Mouse (Mus musculus) MEL (cell line): ENCODE results near the gene Togaram2. TPM values are rescaled to one million over a fixed set of nuclear protein-coding genes. Genes with fewer than 3 reads are reported as not detected.
A peak's percentile ranks its signal among the peaks of the same experiment; 100 is the strongest.

Experiments used
- DNase-seq: peaks from one replicate; pipeline ENCODE4 v3.0.0; 2011; ENCODE audit warnings: low read depth, low spot score
- H3K27ac ChIP-seq: 2 replicates; pipeline ENCODE4 v1.5.1; 2012; ENCODE audit warnings: low read depth, mild to moderate bottlenecking, control low read depth, low read length, moderate library complexity; ENCODE audit not compliant: control insufficient read depth
- H3K27me3 ChIP-seq, 2 experiments: fragments of 150-350 bp in 1 of 2; sonication (generic) in 1 of 2; 2 replicates each; pipeline ENCODE4 v1.6.1; 2012; ENCODE audit warnings: low read length in 2 of 2, mild to moderate bottlenecking in 2 of 2, improper control_type of control experiment in 1 of 2, moderate library complexity in 1 of 2; ENCODE audit not compliant: insufficient read depth in 2 of 2, control insufficient read depth in 1 of 2
- H3K36me3 ChIP-seq, 2 experiments: 2 replicates each; pipeline ENCODE4 v1.6.1; 2012 to 2014; ENCODE audit warnings: low read length in 2 of 2, improper control_type of control experiment in 1 of 2, inconsistent platforms in 1 of 2, mild to moderate bottlenecking in 1 of 2; ENCODE audit not compliant: insufficient read depth in 2 of 2, control insufficient read depth in 1 of 2
- H3K4me1 ChIP-seq, 2 experiments: fragments of 150-350 bp in 1 of 2; sonication (generic) in 1 of 2; 2 replicates each; pipeline ENCODE4 v1.6.1; 2012; ENCODE audit warnings: low read length in 2 of 2, improper control_type of control experiment in 1 of 2, mild to moderate bottlenecking in 1 of 2; ENCODE audit not compliant: insufficient read depth in 2 of 2, control insufficient read depth in 1 of 2
- H3K4me3 ChIP-seq, 2 experiments: fragments of 150-350 bp in 1 of 2; sonication (generic) in 1 of 2; 2 replicates each; pipeline ENCODE4 v1.5.1; 2012; ENCODE audit warnings: low read depth in 2 of 2, low read length in 2 of 2, mild to moderate bottlenecking in 2 of 2, moderate library complexity in 2 of 2, control low read depth in 1 of 2, improper control_type of control experiment in 1 of 2; ENCODE audit not compliant: control insufficient read depth in 1 of 2, insufficient read depth in 1 of 2
- H3K79me2 ChIP-seq: 2 replicates; pipeline ENCODE4 v1.6.1; 2012; ENCODE audit warnings: mild to moderate bottlenecking, low read length, moderate library complexity; ENCODE audit not compliant: control insufficient read depth, poor library complexity, insufficient read depth
- H3K9ac ChIP-seq: 2 replicates; pipeline ENCODE4 v1.6.1; 2012; ENCODE audit warnings: low read depth, mild to moderate bottlenecking, control low read depth, low read length, moderate library complexity; ENCODE audit not compliant: control insufficient read depth, poor library complexity, severe bottlenecking
- H3K9me3 ChIP-seq: fragments of 150-350 bp; sonication (generic); replicated peaks from 2 replicates; pipeline ENCODE4 v1.6.1; 2012; ENCODE audit warnings: mild to moderate bottlenecking, low read length, improper control_type of control experiment, moderate library complexity; ENCODE audit not compliant: insufficient read depth
- CTCF ChIP-seq, 3 experiments: IDR thresholded peaks in 2 of 3; conservative IDR thresholded peaks in 1 of 3; 2 replicates each; pipeline ENCODE4 v1.5.1; 2011 to 2012; ENCODE audit warnings: low read length in 3 of 3, low read depth in 2 of 3, mild to moderate bottlenecking in 2 of 3, improper control_type of control experiment in 1 of 3, inconsistent platforms in 1 of 3, mixed read lengths in 1 of 3, moderate library complexity in 1 of 3; ENCODE audit not compliant: control insufficient read depth in 1 of 3, insufficient read depth in 1 of 3, poor library complexity in 1 of 3, severe bottlenecking in 1 of 3
- E2F4 ChIP-seq: IDR thresholded peaks from 2 replicates; pipeline ENCODE4 v1.6.1; 2011; ENCODE audit warnings: low read depth, low read length, improper control_type of control experiment, borderline replicate concordance
- ELF1 ChIP-seq: IDR thresholded peaks from 2 replicates; pipeline ENCODE4 v1.6.1; 2014; ENCODE audit warnings: low read depth, mild to moderate bottlenecking, inconsistent platforms, low read length, improper control_type of control experiment, moderate library complexity
- EP300 ChIP-seq, 2 experiments: IDR thresholded peaks; 2 replicates each; pipeline ENCODE4 v1.6.1; 2011; ENCODE audit warnings: improper control_type of control experiment in 2 of 2, low read length in 2 of 2, low read depth in 1 of 2, mild to moderate bottlenecking in 1 of 2
- ETS1 ChIP-seq: IDR thresholded peaks from 2 replicates; pipeline ENCODE4 v1.6.1; 2012; ENCODE audit warnings: low read depth, mild to moderate bottlenecking, inconsistent platforms, low read length, improper control_type of control experiment, moderate library complexity
- GABPA ChIP-seq: IDR thresholded peaks from 2 replicates; pipeline ENCODE4 v1.6.1; 2012; ENCODE audit warnings: low read depth, mild to moderate bottlenecking, inconsistent platforms, low read length, improper control_type of control experiment, moderate library complexity
- GATA1 ChIP-seq: IDR thresholded peaks from 2 replicates; pipeline ENCODE4 v1.6.1; 2011; ENCODE audit warnings: low read depth, low read length, improper control_type of control experiment
- HCFC1 ChIP-seq: IDR thresholded peaks from 2 replicates; pipeline ENCODE4 v1.6.1; 2012; ENCODE audit warnings: low read depth, mild to moderate bottlenecking, inconsistent platforms, low read length, improper control_type of control experiment, moderate library complexity
- MAZ ChIP-seq: IDR thresholded peaks from 2 replicates; pipeline ENCODE4 v1.6.1; 2012; ENCODE audit warnings: low read depth, mild to moderate bottlenecking, inconsistent platforms, low read length, improper control_type of control experiment
- NELFE ChIP-seq: IDR thresholded peaks from 2 replicates; pipeline ENCODE4 v1.6.1; 2011; ENCODE audit warnings: low read depth, low read length, improper control_type of control experiment
- POLR2AphosphoS2 ChIP-seq: IDR thresholded peaks from 2 replicates; pipeline ENCODE4 v1.6.1; 2011; ENCODE audit warnings: low read length, improper control_type of control experiment
- POLR2AphosphoS5 ChIP-seq: IDR thresholded peaks from 2 replicates; pipeline ENCODE4 v1.6.1; 2012; ENCODE audit warnings: low read depth, borderline replicate concordance, mild to moderate bottlenecking, inconsistent platforms, low read length, moderate library complexity, mixed read lengths
- TBP ChIP-seq: IDR thresholded peaks from 2 replicates; pipeline ENCODE4 v1.8.0; 2011; ENCODE audit warnings: low read depth, low read length, improper control_type of control experiment
- USF2 ChIP-seq, 2 experiments: IDR thresholded peaks; 2 replicates each; pipeline ENCODE4 v1.6.1; 2011 to 2012; ENCODE audit warnings: improper control_type of control experiment in 2 of 2, low read length in 2 of 2, borderline replicate concordance in 1 of 2, inconsistent platforms in 1 of 2, low read depth in 1 of 2, mild to moderate bottlenecking in 1 of 2; ENCODE audit not compliant: insufficient read depth in 1 of 2
- ZMIZ1 ChIP-seq: IDR thresholded peaks from 2 replicates; pipeline ENCODE4 v1.6.1; 2012; ENCODE audit warnings: low read depth, mild to moderate bottlenecking, inconsistent platforms, low read length, improper control_type of control experiment, moderate library complexity
- ZNF384 ChIP-seq: IDR thresholded peaks from 2 replicates; pipeline ENCODE4 v1.6.1; 2012; ENCODE audit warnings: low read depth, mild to moderate bottlenecking, inconsistent platforms, low read length, improper control_type of control experiment
- polyA plus RNA-seq, 2 experiments: library from polyadenylated mRNA; stranded (reverse) in 1 of 2; unstranded in 1 of 2; fragments of >175 nt in 1 of 2; fragments of >200 nt in 1 of 2; gene quantifications; 2 replicates each; pipeline versions ENCODE4 v1.2.1 to v1.2.4; 2012; ENCODE audit warnings: low replicate concordance in 2 of 2, low read depth in 1 of 2; ENCODE audit not compliant: insufficient read length in 2 of 2, insufficient read depth in 1 of 2, missing spikeins in 1 of 2
- total RNA-seq: library from RNA; depleted of rRNA; stranded (reverse); fragments of 300-350 nt; gene quantifications from 2 replicates; pipeline ENCODE4 v1.2.3, GENCODE M21; 2012

Togaram2 gene
- total and polyA plus RNA-seq, 3 experiments: not detected

DNA sequence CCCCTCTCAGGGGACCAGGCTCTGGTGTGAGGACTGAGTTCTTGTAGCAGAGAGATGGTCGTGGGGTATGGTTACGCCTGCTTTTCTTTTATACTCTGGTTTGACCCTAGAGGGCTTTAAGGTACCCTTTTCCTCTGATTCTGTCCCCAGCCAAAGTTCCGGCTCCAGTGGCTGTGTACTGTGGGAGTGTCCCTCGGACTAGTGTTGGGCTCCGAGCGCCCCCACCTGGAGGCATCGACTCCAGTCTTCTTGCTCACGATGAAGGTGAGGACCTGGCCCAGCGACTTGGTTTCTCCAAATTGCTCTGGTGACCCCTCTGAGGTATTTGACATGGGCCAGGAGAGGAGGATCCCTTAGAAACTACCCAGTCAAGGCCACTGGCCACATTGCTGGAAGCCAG lies 14.4 kb downstream of the Togaram2 start:
- no peak overlapping the region for H3K9ac ChIP-seq
- no peak for DNase-seq
- no peak overlapping the region for H3K27ac ChIP-seq
- H3K36me3 ChIP-seq: no peaks in the 10 kb centered on the region
- no peak overlapping the region for H3K4me3 ChIP-seq
- no peaks in the 10 kb centered on the region for H3K9me3 ChIP-seq
- no peaks in the 10 kb centered on the region for H3K4me1 ChIP-seq
- no peaks in the 10 kb centered on the region for H3K79me2 ChIP-seq
- TF ChIP-seq ZMIZ1: no peak
- TF ChIP-seq POLR2AphosphoS5: no peak
- no peak for TF ChIP-seq ETS1
- TF ChIP-seq USF2 (IDR thresholded peaks at IDR 0.05; ENCODE audit: borderline replicate concordance in 1 of 2, insufficient read depth in 1 of 2, low read depth in 1 of 2, low read length in 2 of 2): no peak
- no peak for TF ChIP-seq NELFE
- 0 out of 6 replicates have a peak, but pooled peaks of 1 of the 3 experiments have one; percentile 9 for TF ChIP-seq CTCF (IDR thresholded peaks at IDR 0.05 in 2 of 3, conservative IDR thresholded peaks at IDR 0.05 in 1 of 3; ENCODE audit: control insufficient read depth in 1 of 3, insufficient read depth in 1 of 3, low read depth in 2 of 3, low read length in 3 of 3, poor library complexity in 1 of 3, severe bottlenecking in 1 of 3)
- no peak for TF ChIP-seq ZNF384
- TF ChIP-seq MAZ: no peak
- no peaks in the 10 kb centered on the region for H3K27me3 ChIP-seq

DNA sequence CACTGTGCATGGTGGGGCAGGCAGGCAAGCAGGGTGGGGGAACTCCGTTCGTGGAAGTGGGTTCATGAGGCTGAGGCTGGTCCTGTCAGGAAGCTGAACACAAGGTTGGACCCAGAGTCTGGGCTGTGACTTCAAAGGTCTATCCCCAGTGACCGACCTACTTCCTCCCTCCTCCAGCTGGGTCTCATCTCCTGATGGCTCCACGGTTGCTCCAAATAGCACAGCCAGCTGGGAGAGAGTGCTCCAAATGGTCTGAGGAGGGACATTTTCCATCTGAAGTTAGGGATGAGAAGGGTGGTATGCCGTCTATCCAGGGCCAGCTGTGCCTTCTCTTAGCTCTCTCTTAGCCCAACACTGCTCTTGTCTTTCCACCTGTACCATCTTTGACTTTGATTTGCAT lies 16.8 kb downstream of the Togaram2 start:
- Histone ChIP-seq H3K79me2 (no peaks in the 10 kb centered on the region), H3K4me1 (no peaks in the 10 kb centered on the region), H3K36me3 (no peaks in the 10 kb centered on the region), H3K27ac (no peak overlapping the region), H3K9ac (no peak overlapping the region), H3K4me3 (no peak overlapping the region), H3K9me3 (no peaks in the 10 kb centered on the region), H3K27me3 (no peaks in the 10 kb centered on the region)
- TF ChIP-seq TBP (no peak), E2F4 (no peak), ELF1 (no peak), GABPA (no peak), HCFC1 (no peak), MAZ (no peak), POLR2AphosphoS2 (no peak), EP300 (IDR thresholded peaks at IDR 0.05; ENCODE audit: low read depth in 1 of 2, low read length in 2 of 2) (no peak), GATA1 (no peak)
- no peak for DNase-seq
